Mouse (Mus musculus) testis, adult 2 months (tissue): ENCODE data around the gene Harbi1.

Source experiments
- CTCF ChIP-seq: fragments of 200-500 bp; IDR thresholded peaks from 2 replicates; pipeline ENCODE4 v1.5.1; 2012; ENCODE audit warnings: low read depth, mild to moderate bottlenecking, inconsistent platforms, low read length, moderate library complexity; ENCODE audit not compliant: control insufficient read depth, insufficient read depth, insufficient replicate concordance
- POLR2A ChIP-seq: fragments of 200-500 bp; IDR thresholded peaks from 2 replicates; pipeline ENCODE4 v1.6.1; 2012; ENCODE audit warnings: low read depth, mild to moderate bottlenecking, inconsistent platforms, low read length, moderate library complexity; ENCODE audit not compliant: control insufficient read depth

DNA sequence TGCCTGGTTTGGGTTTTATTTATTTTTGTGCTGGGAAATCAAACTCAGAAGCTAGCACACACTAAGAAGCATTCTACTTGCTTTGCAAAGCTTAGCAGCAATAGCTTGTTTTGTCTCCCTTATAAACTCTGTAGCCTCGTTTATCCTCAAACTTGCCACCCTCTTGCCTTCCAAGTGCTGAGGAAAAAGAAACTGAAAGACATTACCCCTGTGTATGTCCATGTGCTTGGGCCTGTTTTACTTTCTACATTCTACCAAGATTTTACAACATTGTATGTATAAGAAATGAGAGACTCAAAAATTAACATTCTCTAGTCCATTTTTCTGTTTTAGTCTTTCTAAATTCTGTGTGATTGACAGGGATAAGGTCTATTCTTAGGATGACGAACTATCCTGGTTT, 14.1 kb downstream of the Harbi1 start:
- no peak for TF ChIP-seq POLR2A
- no peak for TF ChIP-seq CTCF
